ENCODE assay signal across 7 mouse cellular contexts in genomic region chr16:77421591-77422024, GRCm38 (mm10).
DNase-seq lines count a peak whose midpoint lies in the region; ATAC-seq and TF ChIP-seq lines count a peak whose summit lies in the region.

No protein-coding gene starts in this region.

- H3K4me1 ChIP-seq in midbrain, embryonic 11.5 days (ENCODE audit: control insufficient read depth, insufficient read depth, low read length), result peaks cover 11% of the 10 kb centered on the region
- H3K4me1 ChIP-seq in stomach, postnatal 0 days (replicated peaks; ENCODE audit: control insufficient read depth, insufficient read depth), result no peaks in the 10 kb centered on the region
- H3K4me1 ChIP-seq in intestine, postnatal 0 days (replicated peaks; ENCODE audit: control insufficient read depth, insufficient read depth, low read length), result no peaks in the 10 kb centered on the region

- TF ChIP-seq CTCF in stomach, postnatal 0 days (IDR thresholded peaks at IDR 0.05; ENCODE audit: low read depth), result no peak
- TF ChIP-seq CTCF in intestine, postnatal 0 days (IDR thresholded peaks at IDR 0.05; ENCODE audit: low read depth), result no peak

- peak overlapping the region; percentile 58 for H3K4me2 ChIP-seq in midbrain, embryonic 11.5 days
- H3K4me2 ChIP-seq in stomach, postnatal 0 days (replicated peaks; ENCODE audit: low read depth), result 0 out of 2 replicates have a peak overlapping the region, but pooled peaks have one; percentile 2
- no peak overlapping the region for H3K4me2 ChIP-seq in intestine, postnatal 0 days (replicated peaks; ENCODE audit: low read depth)

- peak; percentile 98 for ATAC-seq in midbrain, embryonic 11.5 days (ENCODE audit: low FRiP score)
- 0 out of 2 replicates have a peak, but pooled peaks have one; percentile 26 for ATAC-seq in stomach, postnatal 0 days (ENCODE audit: low FRiP score, low TSS enrichment)
- ATAC-seq in intestine, postnatal 0 days, result no peak

- no peaks in the 10 kb centered on the region for H3K9me3 ChIP-seq in midbrain, embryonic 11.5 days (ENCODE audit: control insufficient read depth, low read length)
- no peaks in the 10 kb centered on the region for H3K9me3 ChIP-seq in stomach, postnatal 0 days (ENCODE audit: control insufficient read depth, low read length)
- no peaks in the 10 kb centered on the region for H3K9me3 ChIP-seq in intestine, postnatal 0 days (ENCODE audit: control insufficient read depth)

- peak overlapping the region; percentile 54 for H3K4me3 ChIP-seq in midbrain, embryonic 11.5 days (ENCODE audit: low read depth, low read length)
- no peak overlapping the region for H3K4me3 ChIP-seq in stomach, postnatal 0 days (ENCODE audit: low read depth, low read length)
- no peak overlapping the region for H3K4me3 ChIP-seq in intestine, postnatal 0 days (ENCODE audit: low read depth, low read length)

- no peaks in the 10 kb centered on the region for H3K27me3 ChIP-seq in midbrain, embryonic 11.5 days (ENCODE audit: control insufficient read depth, insufficient read depth, low read length)
- no peaks in the 10 kb centered on the region for H3K27me3 ChIP-seq in stomach, postnatal 0 days (ENCODE audit: control insufficient read depth, insufficient read depth, low read length)
- no peaks in the 10 kb centered on the region for H3K27me3 ChIP-seq in intestine, postnatal 0 days (replicated peaks; ENCODE audit: control insufficient read depth, insufficient read depth, low read length)

- H3K36me3 ChIP-seq in midbrain, embryonic 11.5 days (ENCODE audit: control insufficient read depth, insufficient read depth, low read length), result no peaks in the 10 kb centered on the region
- no peaks in the 10 kb centered on the region for H3K36me3 ChIP-seq in stomach, postnatal 0 days (ENCODE audit: control insufficient read depth, insufficient read depth, low read length)
- H3K36me3 ChIP-seq in intestine, postnatal 0 days (ENCODE audit: control insufficient read depth, insufficient read depth), result no peaks in the 10 kb centered on the region

- TF ChIP-seq EP300 in stomach, postnatal 0 days (optimal IDR thresholded peaks at IDR 0.05), result no peak

- peak overlapping the region; percentile 99 for H3K27ac ChIP-seq in midbrain, embryonic 11.5 days (ENCODE audit: low read depth, low read length)
- no peak overlapping the region for H3K27ac ChIP-seq in stomach, postnatal 0 days (replicated peaks)
- no peak overlapping the region for H3K27ac ChIP-seq in intestine, postnatal 0 days (ENCODE audit: low read depth, low read length)

- WGBS in midbrain, embryonic 11.5 days, result 2% methylated on average over 10 of the region's 10 CpGs
- WGBS in stomach, postnatal 0 days, result 37% methylated on average over 10 of the region's 10 CpGs
- 61% methylated on average over 10 of the region's 10 CpGs for WGBS in intestine, postnatal 0 days

- DNase-seq in R1 (ENCODE audit: low read depth, low spot score), result peak; percentile 20
- peak; percentile 55 to 56 for DNase-seq in cerebellum, postnatal 10 days
- DNase-seq in frontal cortex, postnatal 36 days (ENCODE audit: low spot score in 2 of 2), result peak; percentile 57 to 64
- DNase-seq in kidney, postnatal 4 days, result peak; percentile 35 to 60
- peak; percentile 97 for DNase-seq in midbrain, embryonic 11.5 days (ENCODE audit: low spot score, missing footprints)
- DNase-seq in stomach, postnatal 0 days (ENCODE audit: low spot score), result no peak

- peak overlapping the region; percentile 84 for H3K9ac ChIP-seq in midbrain, embryonic 11.5 days (ENCODE audit: low read length)
- H3K9ac ChIP-seq in stomach, postnatal 0 days (ENCODE audit: low read length), result no peak overlapping the region
- H3K9ac ChIP-seq in intestine, postnatal 0 days (ENCODE audit: low read depth, low read length), result no peak overlapping the region
